8 mouse cellular contexts compared by ENCODE assay signal in genomic region chr8:84180530-84181190, GRCm38 (mm10). TPM values are rescaled to one million over a fixed set of nuclear protein-coding genes. Genes with fewer than 3 reads are reported as not detected.
DNase-seq lines count a peak whose midpoint lies in the region; ATAC-seq and TF ChIP-seq lines count a peak whose summit lies in the region.

No protein-coding gene starts in this region.

- H3K27me3 ChIP-seq in hindbrain, postnatal 0 days (ENCODE audit: insufficient read depth, low read length), result no peaks in the 10 kb centered on the region
- H3K27me3 ChIP-seq in stomach, embryonic 15.5 days (replicated peaks), result no peaks in the 10 kb centered on the region

- peak overlapping the region; percentile 35; the same call in 1 of the 2 replicates for H3K9ac ChIP-seq in hindbrain, postnatal 0 days (replicated peaks; ENCODE audit: low read length)
- H3K9ac ChIP-seq in stomach, embryonic 15.5 days, result no peak overlapping the region

- peaks cover 29% of the 10 kb centered on the region for H3K4me1 ChIP-seq in hindbrain, postnatal 0 days (ENCODE audit: insufficient read depth, low read length)
- peaks cover 24% of the 10 kb centered on the region for H3K4me1 ChIP-seq in stomach, embryonic 15.5 days

- H3K4me3 ChIP-seq in hindbrain, postnatal 0 days (ENCODE audit: low read length), result peak overlapping the region; percentile 0; the same call in 1 of the 2 replicates
- H3K4me3 ChIP-seq in stomach, embryonic 15.5 days (replicated peaks), result peak overlapping the region; percentile 14

- H3K4me2 ChIP-seq in hindbrain, postnatal 0 days (ENCODE audit: low read depth, low read length), result peak overlapping the region; percentile 50
- peak overlapping the region; percentile 50 for H3K4me2 ChIP-seq in stomach, embryonic 15.5 days

- 0 out of 2 replicates have a peak, but pooled peaks have one; percentile 40 for ATAC-seq in erythroid progenitor cell, adult 5-6 weeks (replicated peaks; ENCODE audit: low FRiP score, poor library complexity, severe bottlenecking)
- ATAC-seq in hindbrain, postnatal 0 days, result peak; percentile 30
- ATAC-seq in stomach, embryonic 15.5 days (ENCODE audit: insufficient read depth, low FRiP score, low read depth), result peak; percentile 59

- DNase-seq in left cerebral cortex, adult 18-20 months (ENCODE audit: low spot score in 2 of 2), result peak; percentile 5 to 29
- DNase-seq in left cerebral cortex, adult 11 months (ENCODE audit: low spot score), result no peak
- DNase-seq in hindbrain, postnatal 0 days (ENCODE audit: low spot score), result peak; percentile 55
- peak; percentile 67 for DNase-seq in lung, postnatal 10 days
- DNase-seq in right cerebral cortex, postnatal 36 days (ENCODE audit: low spot score in 2 of 2), result no peak
- DNase-seq in adrenal gland, postnatal 4 days (ENCODE audit: low spot score in 2 of 2), result no peak

- H3K9me3 ChIP-seq in hindbrain, postnatal 0 days (ENCODE audit: low read length), result no peaks in the 10 kb centered on the region
- H3K9me3 ChIP-seq in stomach, embryonic 15.5 days, result no peaks in the 10 kb centered on the region

- TF ChIP-seq CTCF in hindbrain, postnatal 0 days (IDR thresholded peaks at IDR 0.05; ENCODE audit: low read depth), result no peak

- no peaks in the 10 kb centered on the region for H3K36me3 ChIP-seq in hindbrain, postnatal 0 days (ENCODE audit: insufficient read depth, low read length)
- 0 out of 2 replicates have a peak, but pooled peaks cover 5% of the 10 kb centered on the region for H3K36me3 ChIP-seq in stomach, embryonic 15.5 days

- H3K27ac ChIP-seq in hindbrain, postnatal 0 days, result peak overlapping the region; percentile 4; the same call in 1 of the 2 replicates
- peak overlapping the region; percentile 68 for H3K27ac ChIP-seq in stomach, embryonic 15.5 days

- whole genome bisulfite sequencing in hindbrain, postnatal 0 days, result 4% methylated on average over 16 of the region's 16 CpGs
- WGBS in stomach, embryonic 15.5 days, result 5% methylated on average over 16 of the region's 16 CpGs

RNA-seq across cellular contexts. Expression of gene Nanos3, which starts 4.4 kb away (rescaled TPM):
- 1 to 10 TPM in 1 of 2 experiments, under 1 TPM in 1; 0.70 to 2.0 TPM for total RNA-seq in left cerebral cortex, adult 18-20 months (2021)
- not detected in 2 replicates for total RNA-seq in erythroid progenitor cell, adult 5-6 weeks (2015; ENCODE audit: low replicate concordance)
- total RNA-seq in erythroid progenitor cell, adult 5-6 weeks (2017; ENCODE audit: low replicate concordance), result not detected in 2 replicates
- total RNA-seq in hindbrain, postnatal 0 days (2014; rRNA removed), result 2.3 and 3.2 TPM in 2 replicates
- 11.5 and 15.5 TPM in 2 replicates for polyA plus RNA-seq in hindbrain, postnatal 0 days (2015; fragmentation: Nextera tagmentation; extraction: Ambion mirVana)
- 1.7 and 2.3 TPM in 2 replicates for polyA plus RNA-seq in stomach, embryonic 15.5 days (2015; fragmentation: Nextera tagmentation; extraction: Ambion mirVana)
- 1 to 10 TPM; 3.1 to 4.3 TPM for total RNA-seq in adrenal gland, postnatal 4 days (2021)

RNA-seq across cellular contexts. Expression of gene 4930432K21Rik, which starts 32.8 kb away (rescaled TPM):
- total RNA-seq in left cerebral cortex, adult 18-20 months (2021), result 1 to 10 TPM; 2.0 to 3.1 TPM
- not detected in 2 replicates for total RNA-seq in erythroid progenitor cell, adult 5-6 weeks (2015; ENCODE audit: low replicate concordance)
- 0.51 TPM in 1 of 2 replicates, not detected in the other for total RNA-seq in erythroid progenitor cell, adult 5-6 weeks (2017; ENCODE audit: low replicate concordance)
- 3.3 and 5.9 TPM in 2 replicates for total RNA-seq in hindbrain, postnatal 0 days (2014; rRNA removed)
- polyA plus RNA-seq in hindbrain, postnatal 0 days (2015; fragmentation: Nextera tagmentation; extraction: Ambion mirVana), result 2.7 and 3.0 TPM in 2 replicates
- polyA plus RNA-seq in stomach, embryonic 15.5 days (2015; fragmentation: Nextera tagmentation; extraction: Ambion mirVana), result 0.91 and 1.2 TPM in 2 replicates
- 1 to 10 TPM; 1.2 TPM for total RNA-seq in adrenal gland, postnatal 4 days (2021)

RNA-seq across cellular contexts. Expression of gene Cc2d1a, which starts 32.9 kb away (rescaled TPM):
- total RNA-seq in left cerebral cortex, adult 18-20 months (2021), result 10 to 100 TPM; 47.1 to 55.6 TPM
- 2.1 and 4.3 TPM in 2 replicates for total RNA-seq in erythroid progenitor cell, adult 5-6 weeks (2015; ENCODE audit: low replicate concordance)
- 1.3 and 17.9 TPM in 2 replicates for total RNA-seq in erythroid progenitor cell, adult 5-6 weeks (2017; ENCODE audit: low replicate concordance)
- 66.2 and 75.1 TPM in 2 replicates for total RNA-seq in hindbrain, postnatal 0 days (2014; rRNA removed)
- polyA plus RNA-seq in hindbrain, postnatal 0 days (2015; fragmentation: Nextera tagmentation; extraction: Ambion mirVana), result 47.1 and 49.6 TPM in 2 replicates
- 22.2 and 22.7 TPM in 2 replicates for polyA plus RNA-seq in stomach, embryonic 15.5 days (2015; fragmentation: Nextera tagmentation; extraction: Ambion mirVana)
- total RNA-seq in adrenal gland, postnatal 4 days (2021), result 10 to 100 TPM; 30.6 to 31.7 TPM

RNA-seq across cellular contexts. Expression of gene Podnl1, which starts 54.9 kb away (rescaled TPM):
- not detected for total RNA-seq in left cerebral cortex, adult 18-20 months (2021)
- total RNA-seq in erythroid progenitor cell, adult 5-6 weeks (2015; ENCODE audit: low replicate concordance), result not detected in 2 replicates
- total RNA-seq in erythroid progenitor cell, adult 5-6 weeks (2017; ENCODE audit: low replicate concordance), result 0.13 and 1.1 TPM in 2 replicates
- total RNA-seq in hindbrain, postnatal 0 days (2014; rRNA removed), result 0.72 TPM in 1 of 2 replicates, not detected in the other
- polyA plus RNA-seq in hindbrain, postnatal 0 days (2015; fragmentation: Nextera tagmentation; extraction: Ambion mirVana), result 0.41 and 0.68 TPM in 2 replicates
- 0.36 and 0.39 TPM in 2 replicates for polyA plus RNA-seq in stomach, embryonic 15.5 days (2015; fragmentation: Nextera tagmentation; extraction: Ambion mirVana)
- under 1 TPM; 0.98 to 0.99 TPM for total RNA-seq in adrenal gland, postnatal 4 days (2021)

RNA-seq across cellular contexts. Expression of gene Zswim4, which starts 56.2 kb away (rescaled TPM):
- total RNA-seq in left cerebral cortex, adult 18-20 months (2021), result 10 to 100 TPM; 16.8 to 19.1 TPM
- total RNA-seq in erythroid progenitor cell, adult 5-6 weeks (2015; ENCODE audit: low replicate concordance), result 1.7 and 2.2 TPM in 2 replicates
- total RNA-seq in erythroid progenitor cell, adult 5-6 weeks (2017; ENCODE audit: low replicate concordance), result 1.9 and 2.6 TPM in 2 replicates
- total RNA-seq in hindbrain, postnatal 0 days (2014; rRNA removed), result 44.1 and 50.6 TPM in 2 replicates
- 11.0 and 11.3 TPM in 2 replicates for polyA plus RNA-seq in hindbrain, postnatal 0 days (2015; fragmentation: Nextera tagmentation; extraction: Ambion mirVana)
- 8.9 and 9.7 TPM in 2 replicates for polyA plus RNA-seq in stomach, embryonic 15.5 days (2015; fragmentation: Nextera tagmentation; extraction: Ambion mirVana)
- total RNA-seq in adrenal gland, postnatal 4 days (2021), result 10 to 100 TPM; 35.8 to 37.6 TPM

Comparison
In these comparisons a context has a peak if more than half of its experiments do, and no peak if none do; other contexts are left out.
1. DNase-seq: peak in left cerebral cortex, adult 18-20 months (2 of 2), hindbrain, postnatal 0 days (single experiment) and lung, postnatal 10 days (single experiment); none in left cerebral cortex, adult 11 months (single experiment), right cerebral cortex, postnatal 36 days (0 of 2) and adrenal gland, postnatal 4 days (0 of 2).
2. Peak in every context shown above with its lines, with median percentiles within 50 percentile points of each other: ATAC-seq.